Mouse (Mus musculus) kidney, adult 8-10 months (tissue): ENCODE measurements around the gene Vwc2l.

Source experiments
- DNase-seq, 2 experiments: peaks; one replicate each; pipeline ENCODE4 v3.0.0; 2022

Vwc2l gene

DNA sequence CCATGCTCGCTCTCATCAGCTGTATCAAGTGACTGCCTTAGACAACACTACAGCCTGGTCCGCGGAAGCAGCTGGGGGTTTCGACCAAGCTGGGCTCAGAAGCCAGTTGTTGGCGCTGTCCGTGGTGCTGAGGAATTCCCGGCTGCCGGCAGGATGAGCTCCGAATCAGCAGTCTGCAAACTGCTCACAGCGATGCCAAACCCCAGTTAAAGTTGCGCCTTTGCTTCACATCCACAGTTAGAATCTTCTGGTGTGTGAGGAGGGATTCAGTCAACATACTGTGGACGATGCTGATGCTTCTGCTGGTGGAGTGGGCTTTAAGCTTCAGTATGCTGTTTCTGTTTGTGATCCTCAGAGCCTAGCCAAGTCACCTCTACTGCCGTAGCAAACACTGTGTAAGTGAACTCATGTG lies at the start of gene Vwc2l:
TSS of gene Vwc2l (plus strand) at position 61 of the 412 bp plus-strand sequence.
- DNase-seq: peak; percentile 4 to 60

DNA sequence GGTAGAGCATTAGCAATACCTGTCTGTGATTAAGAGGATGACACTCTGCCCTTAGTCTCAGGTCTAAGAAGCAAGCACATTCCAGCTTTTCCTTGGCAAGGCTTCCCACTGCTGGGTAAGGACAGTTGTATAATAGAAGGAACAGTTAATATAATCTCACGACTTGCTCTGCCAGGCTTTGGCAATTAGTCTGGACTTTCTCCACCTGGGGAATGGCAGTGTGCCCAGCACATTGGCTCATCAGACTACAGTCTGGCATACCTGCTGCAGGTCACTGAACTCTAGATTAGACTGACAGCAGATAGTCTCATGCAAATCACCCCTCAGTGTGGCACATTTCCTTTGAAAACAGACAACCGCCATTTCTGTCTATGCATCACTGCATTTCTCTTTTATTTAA lies 33.0 kb upstream of the Vwc2l start:
- peak; percentile 90 to 93 for DNase-seq

DNA sequence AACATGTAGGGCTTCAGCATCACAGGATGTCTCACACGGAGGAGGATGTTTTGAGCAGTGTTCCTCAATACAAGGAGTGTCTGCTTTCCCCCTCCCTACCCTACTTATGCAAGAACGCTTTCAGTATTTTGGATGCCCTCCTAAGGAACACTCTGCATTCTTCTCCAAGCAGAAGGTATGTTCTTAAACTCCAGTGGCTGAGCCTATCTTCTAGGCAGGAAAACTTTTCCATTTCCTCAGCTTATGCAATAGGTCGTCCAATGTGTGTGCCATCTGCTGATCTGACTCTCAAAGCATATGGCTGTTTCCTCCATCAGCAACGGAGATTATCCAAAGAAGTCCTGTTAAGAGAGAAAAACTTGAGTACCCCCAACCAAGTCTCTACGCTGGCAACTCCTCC lies 25.2 kb upstream of the Vwc2l start:
- DNase-seq: no peak

DNA sequence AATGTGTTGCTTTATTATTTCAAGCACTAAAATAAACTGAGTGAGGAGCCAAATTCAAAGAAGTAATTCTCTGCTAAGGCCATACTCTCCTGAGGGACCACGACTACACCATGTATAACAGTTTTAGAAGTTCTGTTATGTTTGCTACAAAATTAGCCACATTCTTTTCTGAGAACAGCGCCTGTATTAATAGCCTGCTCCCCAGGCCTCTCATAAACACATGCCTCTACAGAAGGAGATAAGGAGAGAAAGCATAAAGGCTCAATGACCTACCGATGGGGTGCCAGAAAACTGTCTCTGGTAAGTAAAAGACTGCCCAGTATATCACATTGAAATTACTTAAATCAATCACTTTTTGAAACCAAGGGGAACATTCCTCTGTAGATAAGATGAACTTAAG lies 21.6 kb upstream of the Vwc2l start:
- DNase-seq: no peak

DNA sequence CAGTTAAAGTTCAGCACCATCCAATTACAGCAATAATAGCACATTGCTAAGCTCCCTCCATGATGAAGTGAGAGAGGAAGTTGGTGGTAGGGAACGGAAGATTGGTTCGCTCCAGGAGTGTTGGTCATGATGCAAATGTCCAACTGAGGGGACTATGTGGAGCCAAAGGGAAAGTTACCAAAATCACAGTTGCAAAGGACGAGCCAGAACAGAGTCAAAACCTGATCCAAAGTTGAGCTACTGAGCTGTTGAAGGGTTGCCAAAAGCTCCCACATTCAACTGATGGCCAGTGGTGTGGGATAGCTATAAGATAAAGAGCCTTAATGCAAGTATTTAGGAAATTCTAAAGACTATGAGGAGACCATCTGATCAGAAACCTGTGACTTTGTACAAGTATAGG lies 19.7 kb upstream of the Vwc2l start:
- DNase-seq: no peak

DNA sequence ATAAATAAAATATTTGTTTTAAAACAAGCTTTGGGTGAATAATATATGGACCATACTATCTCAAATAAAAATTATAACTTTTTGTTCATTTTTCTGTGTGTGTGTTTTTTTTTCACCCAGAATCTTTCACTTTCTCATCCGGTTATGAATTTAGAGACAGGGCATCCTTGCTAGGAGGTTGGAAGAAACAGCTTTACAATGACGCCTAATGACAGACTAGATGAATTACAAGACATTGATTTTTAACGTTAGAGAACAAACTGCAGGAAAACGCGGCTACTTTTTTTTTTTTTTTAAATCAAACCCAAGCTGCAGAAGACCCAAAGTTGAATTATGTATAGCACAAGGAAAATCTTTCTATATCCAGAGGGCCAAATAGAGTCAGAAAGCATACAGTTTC lies 470 bp upstream of the Vwc2l start:
- no peak for DNase-seq

DNA sequence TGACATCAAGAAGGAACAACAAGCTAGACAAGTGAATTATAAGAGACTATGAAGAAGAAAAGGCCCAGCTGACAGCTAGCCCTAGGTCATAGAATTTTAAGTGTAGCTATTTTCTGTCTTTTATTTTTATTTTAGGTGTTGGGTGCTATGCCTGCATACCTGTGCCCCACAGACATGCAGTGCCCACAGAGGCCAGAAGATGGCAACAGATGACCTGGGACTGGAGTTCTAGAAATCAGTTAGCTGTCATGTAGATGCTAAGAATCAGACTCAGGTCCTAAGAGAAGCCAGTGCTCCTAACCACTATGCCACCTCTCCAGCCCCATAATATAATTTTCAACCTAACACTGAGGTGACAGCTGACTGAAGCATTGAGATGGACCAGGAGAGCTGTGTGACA lies 61.6 kb downstream of the Vwc2l start:
- DNase-seq: peak in 1 of 2 experiments; percentile 17

DNA sequence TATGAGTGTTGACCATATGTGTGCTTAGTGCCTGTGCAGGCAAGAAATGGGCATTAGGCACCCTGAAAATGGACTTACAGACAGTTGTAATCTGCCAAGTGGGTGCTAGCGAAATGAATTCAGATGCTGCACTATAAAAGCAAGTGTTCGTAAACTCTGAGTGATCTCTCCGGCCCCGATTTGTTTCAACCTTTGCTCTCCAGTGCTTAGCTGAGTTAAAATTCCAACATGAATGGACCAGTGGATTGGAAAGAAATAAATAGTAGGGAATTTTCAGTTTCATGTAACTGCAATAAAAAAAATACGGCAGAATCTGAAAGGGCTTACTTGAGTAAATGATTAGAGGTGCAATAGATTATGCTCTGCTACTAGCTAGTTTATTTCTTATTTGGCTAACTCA lies 66.1 kb downstream of the Vwc2l start:
- peak; percentile 13 to 25 for DNase-seq

DNA sequence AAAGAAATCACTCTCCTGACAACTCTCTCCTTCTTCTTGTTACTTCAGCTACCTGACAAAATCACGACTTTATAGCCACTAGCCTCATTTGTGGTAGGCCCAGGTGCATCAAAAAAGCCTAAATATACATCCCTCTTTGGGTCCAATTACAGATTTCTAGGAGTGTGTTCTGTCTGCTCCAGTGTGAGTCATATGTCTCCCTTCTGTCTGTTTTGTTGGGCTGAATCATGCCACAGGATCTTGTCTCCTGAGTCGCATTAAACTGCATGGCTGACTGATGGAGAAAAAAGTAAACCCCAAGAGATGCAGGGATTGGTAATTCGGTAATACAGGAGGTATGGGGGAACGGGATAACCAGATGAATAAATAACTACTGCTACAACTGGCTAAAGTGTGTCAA lies 69.6 kb downstream of the Vwc2l start:
- DNase-seq: no peak

DNA sequence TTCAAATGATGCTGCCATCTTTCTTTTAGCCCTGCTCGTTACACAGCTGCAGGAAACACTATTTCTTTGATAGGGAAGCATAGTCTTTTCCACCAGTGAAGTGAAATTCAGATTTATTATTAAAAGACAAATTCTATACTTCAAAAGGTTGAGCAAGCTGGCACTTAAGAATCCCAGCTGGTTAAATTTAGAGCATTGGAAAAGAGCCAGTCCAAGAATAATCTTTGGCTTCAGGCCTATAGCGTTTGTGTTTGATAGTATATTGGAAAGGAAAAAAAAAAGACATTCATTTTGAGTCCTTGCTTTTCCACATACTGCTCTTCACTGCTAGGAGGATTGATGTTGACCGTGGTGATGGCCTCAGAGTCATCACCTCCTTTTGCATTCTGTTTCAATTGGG lies 77.9 kb downstream of the Vwc2l start:
- no peak for DNase-seq

DNA sequence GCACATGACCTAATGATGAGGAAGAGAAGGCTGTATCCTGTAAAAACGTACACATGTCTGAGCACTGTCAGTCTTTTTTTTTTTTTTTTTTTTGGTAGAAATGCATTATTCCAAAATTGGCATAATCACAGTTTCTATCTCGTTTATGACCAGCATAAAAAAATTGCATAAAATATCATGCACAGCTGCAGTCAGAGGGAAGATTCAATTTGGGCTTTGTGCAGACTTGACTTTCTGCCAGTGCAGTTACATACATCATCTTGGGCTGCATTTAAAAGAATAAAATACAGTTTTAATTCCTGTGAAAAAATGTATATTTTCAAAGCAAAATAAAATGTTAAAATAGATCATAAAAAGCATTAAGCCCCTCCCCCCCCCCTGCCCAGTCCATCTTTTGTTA lies 97.6 kb downstream of the Vwc2l start:
- DNase-seq: no peak

DNA sequence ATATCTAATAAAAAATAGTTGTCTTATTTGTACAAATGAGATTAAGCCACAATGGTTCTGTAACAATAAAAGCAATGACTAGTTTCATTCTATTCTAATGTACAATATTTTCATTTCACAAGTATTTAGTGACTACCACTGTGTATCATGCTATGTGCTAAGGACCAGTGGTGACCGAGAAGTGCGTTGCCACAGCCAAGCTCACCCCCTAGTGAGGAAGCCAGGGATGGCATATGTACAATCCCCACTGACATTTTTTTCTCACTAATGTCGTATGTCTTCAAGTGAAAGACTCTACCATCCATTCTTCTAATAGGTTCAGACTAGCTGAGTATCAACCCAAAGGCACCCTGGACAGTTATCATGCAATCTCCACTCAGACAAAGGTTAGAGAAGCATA lies 107.7 kb downstream of the Vwc2l start:
- DNase-seq: peak in 1 of 2 experiments; percentile 1

DNA sequence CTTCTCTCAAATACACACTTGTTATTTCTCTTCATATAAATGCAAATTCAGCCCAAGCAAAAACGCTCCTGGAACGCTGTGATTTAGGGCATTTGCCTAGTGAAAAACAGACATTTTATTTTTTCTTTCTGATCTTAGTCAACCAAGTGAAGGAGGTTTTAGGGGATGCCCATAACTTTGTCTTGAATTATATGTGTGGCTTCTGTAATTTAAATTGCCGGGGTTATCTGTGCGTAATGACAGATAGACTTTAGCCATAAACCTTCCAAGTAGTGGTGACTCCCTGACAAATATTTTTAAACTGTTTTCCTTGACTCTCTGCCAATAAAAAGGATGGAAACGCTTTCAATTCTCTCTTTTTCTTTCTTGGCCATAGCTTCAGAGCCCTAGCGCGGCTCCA lies 116.7 kb downstream of the Vwc2l start:
- no peak for DNase-seq

DNA sequence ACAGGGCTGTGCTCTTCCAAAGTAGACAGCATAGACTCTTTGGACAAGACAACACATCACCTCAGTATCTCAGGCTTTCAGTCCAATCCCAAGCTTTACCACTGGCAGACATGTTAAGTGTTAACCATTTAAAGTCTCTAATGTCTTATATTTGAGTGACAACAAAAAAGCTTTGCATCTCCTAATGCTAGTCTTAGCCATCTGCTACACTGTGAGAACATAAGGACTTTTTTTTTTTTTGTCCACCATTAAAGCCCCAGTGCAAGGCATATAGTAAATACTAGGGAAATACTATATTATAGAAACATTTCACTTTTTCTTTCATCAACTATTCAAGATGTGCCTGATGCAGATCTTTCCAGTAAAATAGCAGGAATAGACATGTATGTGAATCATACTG lies 119.8 kb downstream of the Vwc2l start:
- DNase-seq: no peak

DNA sequence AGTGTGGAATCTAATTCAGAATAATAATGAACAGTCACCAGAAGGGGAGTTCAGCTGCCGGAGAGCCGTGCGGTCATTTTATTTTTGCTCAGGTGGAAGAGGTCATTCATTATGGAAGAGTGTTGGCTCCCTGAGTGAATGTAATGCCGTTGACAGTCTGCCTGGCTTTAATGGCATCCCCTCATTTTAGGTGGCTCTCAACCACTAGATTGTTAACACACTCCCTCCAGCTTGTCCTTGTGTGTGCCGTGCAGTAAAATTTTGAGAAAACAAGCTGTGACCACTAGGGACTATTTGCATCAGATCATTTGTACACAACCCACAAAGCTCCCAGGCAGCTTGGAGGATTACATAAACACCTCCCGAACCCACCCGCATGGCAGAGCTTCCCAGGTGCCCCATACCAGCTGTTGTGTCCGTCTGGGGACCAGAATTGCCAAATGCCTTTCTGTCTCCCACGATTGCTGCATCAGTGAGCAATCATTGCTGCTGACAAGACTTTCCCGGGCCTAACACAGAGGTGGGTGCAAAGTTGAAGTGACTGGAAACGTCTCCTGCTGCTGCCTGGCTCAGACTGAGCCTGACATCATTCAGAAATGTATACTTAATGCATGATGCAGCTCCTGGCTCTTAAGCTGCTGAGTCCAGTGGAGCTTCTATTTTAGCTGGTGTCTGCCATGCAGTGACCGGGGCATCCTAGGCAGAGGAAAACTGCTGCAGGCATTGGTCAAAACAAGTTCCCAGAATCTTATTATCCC lies 126.3 kb downstream of the Vwc2l start:
- DNase-seq: no peak

DNA sequence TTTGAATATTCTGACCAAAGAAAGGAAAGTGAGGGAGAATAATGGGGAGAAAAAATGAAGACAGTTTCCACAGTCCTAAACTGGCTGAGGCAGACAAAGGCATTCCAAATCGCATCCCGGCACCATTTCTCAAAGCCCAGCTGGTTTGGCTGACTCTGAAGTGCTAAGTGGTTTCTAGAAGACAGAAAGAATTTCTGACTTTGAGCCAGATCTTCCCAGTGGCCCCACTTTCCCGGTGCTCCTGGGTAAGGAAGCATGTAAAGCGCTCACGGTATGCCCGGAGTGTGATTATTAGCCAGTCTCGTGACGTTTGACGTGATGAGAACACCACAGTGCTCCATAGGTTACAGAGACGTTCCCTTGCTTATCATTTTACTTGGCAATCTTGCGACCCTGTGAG lies 127.9 kb downstream of the Vwc2l start:
- DNase-seq: no peak

DNA sequence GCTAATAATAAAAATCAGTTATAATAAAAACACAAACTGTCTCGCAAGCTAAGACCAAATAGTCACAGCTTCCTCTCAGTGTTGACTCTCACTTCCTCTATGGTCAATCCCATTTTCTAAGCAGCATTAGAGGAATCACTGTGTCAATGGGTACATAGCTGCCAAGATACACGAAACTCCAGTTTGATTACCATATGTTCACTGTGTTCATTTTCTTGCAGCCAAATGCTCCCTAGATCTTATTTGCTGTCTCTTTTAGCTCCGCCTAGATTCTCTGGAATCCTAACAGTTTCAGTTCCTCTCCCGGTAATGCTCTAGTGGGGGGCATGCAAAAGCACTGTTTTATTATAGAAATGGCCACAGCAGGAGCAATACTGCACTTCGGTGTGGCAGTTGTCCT lies 130.4 kb downstream of the Vwc2l start:
- DNase-seq: no peak

DNA sequence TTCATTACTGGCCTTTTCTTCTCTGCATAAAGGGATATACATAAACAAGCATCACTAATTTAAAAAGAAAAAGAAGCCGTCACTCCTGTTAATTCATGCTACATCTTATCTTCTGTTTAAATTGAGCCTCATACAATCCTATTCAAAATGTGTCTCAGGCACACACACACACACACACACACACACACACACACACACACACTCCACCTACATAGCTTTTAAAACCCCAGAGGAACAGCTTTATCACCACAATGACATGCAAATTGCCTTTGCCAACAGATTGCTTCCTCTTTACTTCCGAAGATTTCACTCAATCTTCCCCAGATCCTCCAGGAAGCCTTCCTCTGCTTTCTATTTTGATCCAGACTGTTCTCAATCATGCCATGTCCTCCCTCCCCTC lies 136.2 kb downstream of the Vwc2l start:
- DNase-seq: no peak

DNA sequence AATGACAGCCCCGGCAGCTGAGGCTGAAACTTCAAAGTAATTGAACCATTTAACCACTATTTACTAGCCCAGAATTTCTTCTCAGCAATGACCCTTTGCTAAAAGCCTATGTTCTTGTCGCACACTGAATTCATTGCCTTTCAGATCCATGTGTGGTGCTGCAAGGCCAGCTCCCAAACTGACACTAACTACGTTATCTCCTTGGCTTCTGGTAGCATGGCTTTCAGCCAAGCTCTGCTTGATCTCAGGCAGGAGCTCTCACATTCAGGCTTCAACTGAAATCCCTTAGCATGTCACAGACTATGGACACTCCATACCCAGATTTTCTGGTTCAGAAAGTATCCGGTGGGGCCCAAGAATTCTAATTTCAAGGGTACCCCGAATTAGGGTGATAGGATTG lies 140.6 kb downstream of the Vwc2l start:
- no peak for DNase-seq

DNA sequence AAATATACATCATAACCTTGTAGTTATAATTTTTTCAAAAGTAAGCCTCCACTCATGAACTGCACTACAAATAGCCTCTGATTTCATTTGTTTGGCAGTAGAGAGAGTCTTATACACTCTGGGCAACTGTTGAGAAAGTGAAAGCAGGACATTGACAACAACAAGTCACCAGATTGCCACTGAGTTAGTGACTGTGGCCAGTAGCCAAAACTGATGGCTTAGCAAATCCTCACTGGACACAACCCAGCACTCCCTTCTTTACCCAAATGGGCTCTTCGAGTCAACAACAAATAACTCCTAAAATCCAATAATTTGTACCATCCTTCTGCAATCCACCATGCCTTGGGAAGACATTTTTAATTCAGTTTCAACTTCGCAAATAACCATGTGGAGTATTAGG lies 155.0 kb downstream of the Vwc2l start:
- DNase-seq: no peak

DNA sequence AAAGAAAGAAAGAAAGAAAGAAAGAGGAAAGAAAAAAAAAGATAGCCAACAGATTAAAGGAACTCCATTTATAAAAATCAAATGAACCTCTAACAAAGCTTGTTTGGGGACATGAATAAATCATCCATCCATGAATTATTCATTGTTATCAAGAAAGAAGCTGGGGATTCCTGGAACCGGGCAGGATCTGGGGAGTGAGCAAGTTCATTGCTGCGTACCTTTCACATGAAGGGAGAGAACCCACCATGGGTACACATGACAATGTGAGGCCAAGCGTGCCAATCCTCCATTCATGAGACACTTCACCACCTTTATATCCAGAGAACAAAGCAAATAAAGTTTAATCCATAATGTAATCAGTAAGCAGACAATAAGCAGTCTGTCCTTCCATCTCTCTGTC lies 155.8 kb downstream of the Vwc2l start:
- no peak for DNase-seq

DNA sequence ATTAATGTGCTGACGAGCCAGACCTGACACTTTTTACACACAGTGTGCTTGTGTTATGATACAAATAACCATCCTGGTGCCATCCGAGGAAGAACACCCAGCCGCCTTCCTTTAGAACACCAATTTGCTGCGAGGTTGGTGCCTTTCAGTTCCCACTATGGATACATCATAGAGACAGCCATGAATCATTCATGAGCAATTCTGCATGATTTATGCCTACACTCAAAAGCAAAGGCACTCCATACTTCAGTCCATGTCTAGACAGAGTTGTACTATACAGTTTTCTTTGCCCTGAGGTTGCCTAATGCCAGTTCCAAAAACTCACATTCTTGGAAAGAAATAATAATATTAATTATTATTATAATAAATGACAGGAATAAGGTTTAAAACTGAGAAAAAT lies 158.6 kb downstream of the Vwc2l start:
- no peak for DNase-seq

DNA sequence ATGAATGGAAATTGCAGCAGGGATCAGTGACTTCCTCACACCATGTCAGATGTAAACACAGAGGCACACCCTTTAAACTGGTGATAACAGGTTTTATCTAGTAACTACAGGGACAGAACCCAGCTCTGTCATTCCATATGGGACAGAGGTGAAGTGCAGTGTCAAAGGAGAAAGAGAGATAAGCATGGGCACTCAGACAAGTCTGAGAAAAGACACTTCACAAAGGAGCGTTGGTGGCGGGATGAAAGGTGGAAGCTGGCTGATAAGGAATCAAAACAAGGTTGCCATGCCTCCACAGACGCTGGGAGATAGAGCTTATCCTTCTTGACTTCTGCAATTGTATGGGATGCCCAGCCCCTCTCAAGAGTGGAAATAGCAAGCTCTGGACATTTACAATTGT lies 176.8 kb downstream of the Vwc2l start:
- no peak for DNase-seq

DNA sequence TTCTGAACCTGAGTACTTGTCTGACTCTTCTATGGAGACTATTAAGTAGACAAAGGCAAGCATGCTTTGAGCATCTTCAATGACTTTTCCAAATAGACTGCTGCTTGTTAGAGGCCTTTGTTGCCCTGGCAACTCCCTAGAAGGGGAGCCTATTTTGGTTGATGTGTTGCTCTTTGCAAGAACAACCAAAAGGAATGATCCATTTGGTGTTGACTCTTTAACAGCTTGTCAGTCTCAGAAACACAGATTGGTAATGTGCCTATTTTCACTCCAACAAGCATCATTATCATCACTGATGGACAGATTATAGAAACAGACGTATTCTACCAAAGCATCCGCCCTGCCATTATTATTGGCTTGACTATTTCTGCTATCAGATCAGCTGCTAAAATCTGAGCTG lies 181.9 kb downstream of the Vwc2l start:
- no peak for DNase-seq

DNA sequence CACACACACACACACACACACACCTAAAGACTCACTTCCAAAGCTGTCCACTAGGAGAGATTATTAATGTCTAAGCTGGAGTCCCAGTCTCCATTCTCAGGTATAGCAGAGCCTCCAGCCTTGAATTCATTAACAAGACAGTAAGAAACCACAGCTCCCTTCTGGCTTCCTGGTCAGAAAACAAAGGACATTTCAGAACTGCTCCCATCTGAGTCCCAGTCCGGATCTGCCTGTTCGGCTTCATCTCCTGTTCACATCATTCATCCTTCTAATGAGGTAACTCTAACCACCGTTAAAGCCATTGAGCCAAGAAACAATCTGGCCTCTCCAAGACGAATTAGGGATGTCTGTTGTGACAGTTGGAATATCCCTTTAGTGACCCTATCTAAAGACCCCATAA lies 185.7 kb downstream of the Vwc2l start:
- no peak for DNase-seq

DNA sequence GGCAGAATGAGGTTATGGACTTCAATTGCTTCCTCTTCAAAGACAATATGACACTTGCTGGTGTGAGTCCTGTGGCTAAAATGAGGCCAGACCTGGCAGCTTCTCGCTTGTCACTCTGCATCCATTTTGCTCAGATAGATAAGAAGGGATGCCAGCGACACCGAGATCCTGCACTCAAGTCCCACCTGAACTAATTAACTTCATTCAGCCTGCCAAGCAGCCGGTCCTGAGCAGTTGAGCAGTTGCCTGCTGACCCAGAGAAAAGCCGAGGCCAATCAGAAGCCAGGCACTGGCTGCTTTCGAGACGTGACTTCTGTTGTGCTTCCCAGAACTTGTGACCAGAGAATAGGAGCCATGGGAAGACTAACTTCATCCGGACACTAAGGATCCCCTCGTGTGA lies 187.6 kb downstream of the Vwc2l start:
- DNase-seq: no peak
